Mouse (Mus musculus): ENCODE results near the gene Mpp4.

GRCm38 (mm10) chr1:59169586-59169985 is 6.4 kb upstream of the Mpp4 start:
- TF ChIP-seq CTCF (IDR thresholded peaks at IDR 0.05) (no peak), EP300 (IDR thresholded peaks at IDR 0.05) (no peak)
